Mouse (Mus musculus) MEL (cell line): ENCODE measurements around the gene Prdm16.

Source experiments
- CTCF ChIP-seq, 3 experiments: IDR thresholded peaks in 2 of 3; conservative IDR thresholded peaks in 1 of 3; 2 replicates each; pipeline ENCODE4 v1.5.1; 2011 to 2012; ENCODE audit warnings: low read length in 3 of 3, low read depth in 2 of 3, mild to moderate bottlenecking in 2 of 3, improper control_type of control experiment in 1 of 3, inconsistent platforms in 1 of 3, mixed read lengths in 1 of 3, moderate library complexity in 1 of 3; ENCODE audit not compliant: control insufficient read depth in 1 of 3, insufficient read depth in 1 of 3, poor library complexity in 1 of 3, severe bottlenecking in 1 of 3
- EP300 ChIP-seq, 2 experiments: IDR thresholded peaks; 2 replicates each; pipeline ENCODE4 v1.6.1; 2011; ENCODE audit warnings: improper control_type of control experiment in 2 of 2, low read length in 2 of 2, low read depth in 1 of 2, mild to moderate bottlenecking in 1 of 2
- MXI1 ChIP-seq: IDR thresholded peaks from 2 replicates; pipeline ENCODE4 v1.6.1; 2011; ENCODE audit warnings: mild to moderate bottlenecking, low read depth, low read length, improper control_type of control experiment
- POLR2A ChIP-seq, 2 experiments: IDR thresholded peaks; 2 replicates each; pipeline ENCODE4 v1.6.1; 2011 to 2012; ENCODE audit warnings: low read length in 2 of 2, mild to moderate bottlenecking in 2 of 2, control low read depth in 1 of 2, improper control_type of control experiment in 1 of 2, low read depth in 1 of 2, moderate library complexity in 1 of 2; ENCODE audit not compliant: control insufficient read depth in 1 of 2, insufficient read depth in 1 of 2, poor library complexity in 1 of 2
- POLR2AphosphoS2 ChIP-seq: IDR thresholded peaks from 2 replicates; pipeline ENCODE4 v1.6.1; 2011; ENCODE audit warnings: low read length, improper control_type of control experiment

DNA sequence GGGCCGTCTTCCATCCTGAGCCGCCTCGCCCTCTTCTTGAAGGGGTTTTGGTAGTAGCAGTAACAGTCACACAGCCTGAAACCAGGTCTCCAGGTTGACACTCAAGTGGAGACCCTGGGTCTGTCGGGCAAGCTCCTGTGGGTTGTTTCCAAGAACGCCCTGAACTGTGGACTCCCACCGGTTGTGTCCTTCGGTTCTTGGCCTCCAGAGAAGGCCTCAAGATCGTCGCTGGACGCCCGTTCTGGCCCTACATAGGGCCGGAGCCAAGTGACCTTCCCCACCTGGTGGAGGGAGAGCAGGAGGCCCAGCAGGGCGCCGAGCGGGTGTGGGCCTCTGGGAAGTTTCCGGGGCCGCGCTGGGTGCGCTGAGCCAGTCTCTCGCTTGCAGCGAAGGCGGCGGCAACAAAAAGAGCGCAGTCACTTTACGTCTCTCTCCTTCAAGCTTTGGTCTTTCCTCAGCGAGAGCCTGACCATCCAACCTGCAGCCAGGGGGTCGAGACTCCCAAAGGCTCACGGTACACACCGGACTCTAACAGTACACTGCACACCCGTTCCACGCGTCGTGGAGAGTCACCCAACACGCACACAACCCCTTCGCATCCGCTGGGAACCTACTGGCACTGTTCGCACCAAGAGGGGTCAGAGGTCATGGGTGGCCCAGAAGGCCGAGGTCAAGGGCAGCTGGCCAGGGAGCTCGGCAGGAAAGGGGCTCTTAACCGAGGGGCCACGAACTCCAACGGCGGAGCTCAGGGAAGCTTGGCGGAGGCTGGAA is 2.0 kb downstream of the Prdm16 start:
- TF ChIP-seq POLR2AphosphoS2 (no peak), MXI1 (no peak), POLR2A (IDR thresholded peaks at IDR 0.05; ENCODE audit: control insufficient read depth in 1 of 2, insufficient read depth in 1 of 2, low read depth in 1 of 2, low read length in 2 of 2, poor library complexity in 1 of 2) (no peak), CTCF (IDR thresholded peaks at IDR 0.05 in 2 of 3, conservative IDR thresholded peaks at IDR 0.05 in 1 of 3; ENCODE audit: control insufficient read depth in 1 of 3, insufficient read depth in 1 of 3, low read depth in 2 of 3, low read length in 3 of 3, poor library complexity in 1 of 3, severe bottlenecking in 1 of 3) (no peak), EP300 (IDR thresholded peaks at IDR 0.05; ENCODE audit: low read depth in 1 of 2, low read length in 2 of 2) (no peak)
